Mouse (Mus musculus) megakaryocyte, embryonic 14.5 days (primary cell): ENCODE measurements around the gene Cryaa.

ENCODE experiments used
- FLI1 ChIP-seq: IDR thresholded peaks from 2 replicates; pipeline ENCODE4 v1.6.1; 2012; ENCODE audit warnings: low read length, inconsistent platforms, mixed read lengths
- GATA1 ChIP-seq: IDR thresholded peaks from 3 replicates; pipeline ENCODE4 v1.6.1; 2012; ENCODE audit warnings: mixed read lengths, low read length, inconsistent platforms, borderline replicate concordance

GRCm38 (mm10) chr17:31674426-31674825 is 3.2 kb upstream of the Cryaa start:
- no peak for TF ChIP-seq GATA1
- TF ChIP-seq FLI1: no peak
